Mouse (Mus musculus): ENCODE data around the gene Fbxl17. TPM values are rescaled to one million over a fixed set of nuclear protein-coding genes. Genes with fewer than 3 reads are reported as not detected.

The Fbxl17 gene
- total RNA-seq, 2 experiments from 2014 or later: 39.8 to 43.7 TPM

DNA sequence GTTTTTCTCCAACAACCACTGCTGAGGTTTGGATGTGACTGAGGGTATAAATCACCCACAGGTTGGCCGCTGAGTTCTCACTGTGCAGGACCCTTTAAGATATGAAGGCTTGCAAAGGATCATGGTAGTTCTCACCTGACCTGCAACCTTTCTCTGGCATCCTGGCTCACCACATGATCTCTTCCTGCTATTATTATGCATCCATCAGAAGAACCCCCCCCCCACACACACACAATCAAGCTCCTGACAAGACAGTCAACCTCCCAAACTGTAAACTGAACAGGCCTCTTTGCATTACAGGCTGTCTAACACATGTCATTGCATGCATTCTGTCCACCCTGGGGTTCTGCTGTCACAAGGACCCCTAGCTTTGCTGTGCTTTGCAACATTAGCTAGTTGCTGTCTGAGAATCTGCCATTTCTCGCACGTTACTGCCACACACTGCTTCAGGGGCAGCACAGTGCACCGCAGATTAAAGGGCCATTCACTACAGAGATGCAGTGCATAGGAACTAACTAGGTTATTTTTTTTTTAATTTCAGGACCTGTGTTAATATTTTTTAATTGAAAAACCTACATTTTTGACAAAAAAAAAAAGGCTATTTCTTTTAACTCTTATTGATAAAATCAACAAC, 148.8 kb downstream of the Fbxl17 start:
- DNase-seq: no peak
- intact Hi-C loops (cut with DNase I): no loop called here

DNA sequence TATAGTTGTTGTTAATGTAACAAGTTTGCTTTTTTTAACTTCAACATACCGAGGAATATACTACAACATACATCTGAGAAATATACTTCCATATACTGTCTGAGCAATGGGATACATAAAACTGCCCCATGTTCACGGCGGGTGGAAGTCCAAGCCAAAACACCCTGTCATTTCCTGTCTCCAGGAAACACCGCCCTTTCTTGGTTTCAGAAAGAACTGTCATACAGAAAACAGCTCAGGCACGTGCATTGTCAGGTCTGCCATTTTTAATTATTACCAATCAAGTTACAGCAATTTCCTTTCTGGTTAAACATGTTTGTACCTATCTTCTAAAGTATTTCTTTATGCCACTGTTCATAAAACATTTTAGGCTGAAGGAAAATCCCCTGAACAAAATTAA, 155.7 kb downstream of the Fbxl17 start:
- intact Hi-C loops (cut with DNase I): no loop called here
- no peak for DNase-seq

DNA sequence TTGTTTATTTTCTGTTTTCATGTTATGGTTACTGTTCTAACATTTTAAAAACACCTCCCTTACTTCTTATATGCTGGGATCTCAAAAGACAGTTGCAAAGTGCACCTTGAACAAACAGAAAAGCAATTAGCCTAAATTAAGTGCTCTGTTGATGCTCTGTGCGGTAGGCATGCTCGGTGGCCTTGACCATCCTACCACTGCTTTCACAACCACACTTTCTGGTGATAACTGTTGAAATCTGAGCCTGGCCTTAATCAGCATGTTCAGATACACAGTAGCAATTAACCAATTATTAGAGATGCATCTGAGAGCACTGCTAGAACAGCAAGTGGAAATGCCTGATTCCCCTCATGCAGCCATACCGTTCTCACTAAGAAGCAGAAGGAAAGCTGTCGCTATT, 156.7 kb downstream of the Fbxl17 start:
- intact Hi-C loops (cut with DNase I): no loop called here
- no peak for DNase-seq

DNA sequence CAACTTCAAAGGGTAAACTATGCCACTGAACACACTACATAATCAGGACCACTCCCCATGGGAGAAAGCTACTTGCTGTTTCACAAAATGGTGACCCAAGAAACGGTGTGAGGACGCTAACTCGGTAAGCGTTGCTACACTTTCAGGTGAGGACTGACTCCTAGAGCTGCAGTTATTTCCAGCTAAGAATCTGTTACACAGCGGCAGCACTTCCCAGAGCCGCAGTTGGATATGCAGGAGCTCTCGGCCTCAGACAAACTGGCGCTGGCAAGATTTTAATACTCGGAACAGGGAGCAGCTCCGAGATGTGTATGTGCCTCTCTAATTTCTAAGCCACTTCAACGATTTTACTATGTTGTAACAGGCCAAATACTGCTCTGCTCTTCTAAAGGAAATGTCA, 157.4 kb downstream of the Fbxl17 start:
- intact Hi-C loops (cut with DNase I): no loop called here
- DNase-seq: no peak

DNA sequence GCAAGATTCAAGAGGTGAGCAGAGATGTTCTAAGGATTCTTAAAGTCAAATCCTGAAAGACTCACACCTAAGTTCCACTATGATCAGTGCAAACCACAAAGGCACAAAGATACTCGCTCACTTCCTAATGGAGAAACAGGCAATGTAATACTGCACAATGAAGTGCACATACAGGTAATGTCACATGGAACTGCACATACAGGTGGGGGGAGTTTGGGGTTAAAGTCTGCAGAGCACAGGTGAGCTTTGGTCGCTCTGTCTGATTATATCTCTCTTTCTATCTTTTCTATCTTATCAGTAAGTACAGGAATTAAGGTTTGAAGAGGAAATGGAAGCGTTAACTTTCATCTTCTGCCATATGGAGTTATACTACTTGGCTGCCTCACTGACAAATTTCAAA, 158.6 kb downstream of the Fbxl17 start:
- DNase-seq: no peak
- intact Hi-C loops (cut with DNase I): no loop called here

DNA sequence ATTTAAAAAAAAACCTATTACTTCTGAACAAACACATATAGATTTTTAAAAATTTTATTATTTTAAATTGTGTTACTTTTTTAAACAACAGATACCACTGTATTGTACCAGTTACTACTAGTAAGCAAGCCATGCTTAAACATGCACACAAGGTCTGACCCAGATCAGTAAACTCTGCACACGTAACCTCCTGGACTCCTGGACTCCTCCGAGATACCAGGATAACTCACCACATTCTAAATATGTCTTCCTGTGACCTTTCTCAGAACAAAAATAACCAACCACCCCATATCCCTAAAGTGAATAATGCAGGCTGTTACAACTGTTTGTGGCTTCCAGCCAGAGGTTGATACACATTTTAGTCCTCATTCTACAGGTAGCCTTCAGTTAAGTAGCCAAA, 170.9 kb downstream of the Fbxl17 start:
- intact Hi-C loops (cut with DNase I): loop anchor here (5.0 kb wide), 1 partner anchor 38 kb away; no protein-coding TSS in a partner anchor
- DNase-seq: no peak

DNA sequence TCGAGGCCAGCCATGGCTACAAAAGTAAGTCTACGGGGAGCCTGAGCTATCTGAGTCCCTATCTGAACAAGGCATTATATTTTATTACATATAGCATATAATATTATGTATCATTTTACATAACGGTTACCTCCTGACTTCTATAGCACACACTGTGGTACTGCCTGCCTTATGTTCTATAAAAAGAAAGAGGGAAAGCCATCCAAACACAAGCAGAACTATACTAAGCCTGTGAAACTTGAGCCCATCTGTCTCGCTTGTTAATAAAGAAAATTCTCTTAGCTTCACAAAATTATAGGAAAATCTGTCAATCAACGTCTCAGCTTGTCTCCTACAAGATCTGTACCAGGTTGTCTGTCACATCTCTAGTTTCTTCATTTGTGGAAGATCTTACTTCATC, 173.6 kb downstream of the Fbxl17 start:
- intact Hi-C loops (cut with DNase I): loop anchor here (5.0 kb wide), 1 partner anchor 41 kb away; no protein-coding TSS in a partner anchor
- no peak for DNase-seq

DNA sequence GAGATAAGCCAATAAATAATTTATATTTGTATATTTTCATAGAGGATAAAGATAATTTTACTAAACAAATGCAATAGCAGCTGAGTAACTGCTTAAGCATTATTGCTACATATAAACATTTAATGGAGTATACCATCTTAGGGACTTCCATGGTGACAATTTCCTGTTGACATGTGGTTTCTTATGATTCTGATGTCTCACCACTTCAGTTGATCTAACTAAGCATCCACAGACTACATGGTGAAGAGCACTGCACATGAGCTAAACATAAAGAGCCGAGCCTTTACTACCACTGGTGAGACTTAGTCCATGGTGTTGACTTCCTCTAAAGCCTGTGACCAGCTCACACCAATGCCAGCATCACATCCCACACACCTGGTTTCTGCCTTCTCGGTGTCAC, 175.1 kb downstream of the Fbxl17 start:
- DNase-seq: no peak
- intact Hi-C loops (cut with DNase I): loop anchor here (5.0 kb wide), 3 partner anchors 43 to 143 kb away; no protein-coding TSS in a partner anchor

DNA sequence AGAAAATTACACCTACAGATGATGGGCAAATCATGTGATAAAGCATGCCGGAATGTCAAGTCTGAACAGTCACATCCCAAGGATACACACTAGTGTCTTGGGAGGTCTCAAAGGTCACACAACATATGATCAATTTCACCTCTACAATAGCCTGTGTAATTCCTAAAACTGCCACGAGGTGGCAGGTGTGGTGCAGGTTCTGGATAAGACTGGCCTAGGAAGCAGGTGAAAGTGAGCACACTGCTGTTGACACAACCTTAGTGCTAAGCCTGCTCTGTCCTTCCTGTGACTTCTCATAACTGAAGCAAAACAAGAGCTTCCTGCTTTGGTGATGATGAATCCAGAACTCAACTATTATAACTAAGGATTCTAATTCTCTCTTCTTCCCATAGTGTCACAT, 175.8 kb downstream of the Fbxl17 start:
- intact Hi-C loops (cut with DNase I): loop anchor here (5.0 kb wide), 2 partner anchors 88 to 143 kb away; no protein-coding TSS in a partner anchor
- peak in 1 of 2 experiments; percentile 44 for DNase-seq

DNA sequence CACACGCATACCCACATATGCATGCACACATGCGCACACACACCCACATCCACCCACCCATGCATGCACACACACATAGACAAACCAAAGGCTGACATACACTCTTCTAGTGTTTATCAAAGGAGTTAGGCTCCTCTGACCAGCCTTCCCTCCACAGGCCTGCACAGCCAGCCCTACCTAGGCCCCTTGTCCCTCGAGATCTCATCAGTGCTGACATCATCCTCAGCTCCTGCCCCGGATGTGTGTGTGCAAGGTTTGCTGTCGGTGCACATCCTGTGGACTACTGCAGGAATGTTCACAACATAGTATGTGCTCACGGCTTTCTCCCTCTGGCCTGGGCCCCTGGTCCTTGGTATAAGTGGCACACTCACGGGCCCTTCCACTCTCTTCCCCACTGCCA, 177.0 kb downstream of the Fbxl17 start:
- intact Hi-C loops (cut with DNase I): loop anchor here (5.0 kb wide), 2 partner anchors 89 to 144 kb away; no protein-coding TSS in a partner anchor
- DNase-seq: no peak

DNA sequence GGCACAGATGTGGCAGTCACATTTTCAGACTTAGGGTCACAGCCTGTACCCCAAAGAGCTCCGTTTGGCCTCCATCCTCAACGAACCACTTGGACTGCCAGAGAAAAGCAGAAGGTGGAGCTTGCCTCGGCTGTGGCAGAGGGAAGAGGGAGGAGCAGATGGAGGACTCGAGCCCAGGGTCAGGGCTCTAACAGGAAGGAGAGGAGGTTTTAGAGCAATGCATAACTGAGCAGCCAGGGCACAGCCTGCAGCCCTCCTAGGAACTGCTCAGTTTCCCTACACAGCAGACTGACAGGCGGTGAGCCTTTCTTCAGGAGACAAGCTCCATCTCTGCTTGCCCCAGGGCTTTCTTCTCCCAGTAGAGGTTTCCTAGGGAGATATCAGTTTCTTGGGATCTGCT, 178.5 kb downstream of the Fbxl17 start:
- intact Hi-C loops (cut with DNase I): loop anchor here (5.0 kb wide), 2 partner anchors 91 to 146 kb away; no protein-coding TSS in a partner anchor
- no peak for DNase-seq

DNA sequence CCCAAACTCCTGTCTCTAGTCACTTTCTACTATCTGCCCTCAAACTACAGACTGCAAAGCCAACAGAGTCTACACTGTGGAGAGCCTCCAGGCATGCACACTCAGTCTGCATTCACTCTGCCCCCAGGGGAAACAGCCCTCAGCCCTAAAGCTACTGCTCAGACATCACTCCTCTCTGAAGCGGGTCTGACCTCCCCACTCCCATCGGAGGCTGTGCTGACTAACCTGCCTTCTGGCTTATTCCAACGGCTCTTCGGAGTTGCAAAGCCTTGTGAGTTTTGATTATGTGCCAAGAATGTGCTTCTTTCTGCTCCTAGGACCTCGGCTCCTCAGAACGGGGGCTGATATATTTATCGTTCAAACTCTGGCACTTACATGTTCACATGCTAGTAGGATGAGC, 182.3 kb downstream of the Fbxl17 start:
- intact Hi-C loops (cut with DNase I): no loop called here
- no peak for DNase-seq

DNA sequence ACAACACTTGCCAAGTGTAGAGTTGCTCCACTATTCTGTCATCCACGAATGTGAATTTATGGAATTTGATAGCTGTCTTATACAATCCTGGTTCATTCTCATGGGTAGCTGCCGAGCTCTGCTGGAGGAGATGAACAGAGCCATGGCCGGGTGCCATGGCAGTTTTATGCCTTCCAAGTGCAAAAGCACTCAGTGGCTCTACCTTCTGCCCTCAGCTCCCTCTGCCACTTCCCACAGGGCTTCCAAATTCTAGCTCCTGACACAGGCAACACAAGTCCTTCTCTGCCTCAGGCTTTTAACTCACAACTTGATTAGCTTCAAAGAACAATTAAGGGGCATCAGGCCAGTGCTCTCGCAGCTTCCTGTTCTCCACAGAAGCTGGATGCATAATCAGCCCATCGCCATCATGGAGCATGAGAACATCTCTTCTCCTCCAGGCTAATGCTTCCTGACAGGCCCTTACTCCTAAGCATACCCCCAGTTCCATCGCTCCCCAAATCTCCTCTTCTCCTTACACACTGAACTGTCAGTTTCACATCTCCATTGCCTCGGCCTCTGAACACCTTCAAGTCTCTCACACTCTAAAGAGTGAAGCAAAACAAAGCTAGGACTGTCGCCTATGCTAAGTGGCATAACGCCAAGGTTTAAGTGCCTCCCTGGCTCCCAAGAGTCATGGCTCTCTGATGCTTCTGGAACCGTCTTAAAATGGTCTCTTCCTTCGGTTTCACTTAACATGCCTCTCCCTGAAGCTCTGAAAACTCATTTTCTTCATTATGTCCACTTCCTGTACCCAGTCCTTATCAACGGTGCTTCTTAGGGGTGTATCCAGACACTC, 184.0 kb downstream of the Fbxl17 start:
- intact Hi-C loops (cut with DNase I): no loop called here
- no peak for DNase-seq

DNA sequence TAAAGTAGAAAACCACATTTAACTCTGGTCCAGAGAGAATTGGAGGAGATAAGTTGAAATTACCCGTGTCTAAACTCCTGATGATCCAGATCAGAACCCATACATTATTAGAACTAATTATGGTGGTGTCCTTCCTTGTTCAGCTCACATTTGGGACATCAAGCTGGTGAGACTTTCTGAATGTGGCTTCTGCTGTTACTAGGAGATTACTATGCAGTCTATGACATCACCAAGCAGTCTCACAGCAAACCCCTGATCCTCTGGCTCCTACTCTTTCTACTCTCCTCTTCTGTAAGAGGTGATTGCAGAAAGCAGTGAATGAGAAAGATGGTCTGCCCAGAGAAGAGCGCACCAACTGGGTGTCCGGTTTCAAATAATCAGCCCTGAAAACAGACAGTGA, 187.0 kb downstream of the Fbxl17 start:
- DNase-seq: no peak

DNA sequence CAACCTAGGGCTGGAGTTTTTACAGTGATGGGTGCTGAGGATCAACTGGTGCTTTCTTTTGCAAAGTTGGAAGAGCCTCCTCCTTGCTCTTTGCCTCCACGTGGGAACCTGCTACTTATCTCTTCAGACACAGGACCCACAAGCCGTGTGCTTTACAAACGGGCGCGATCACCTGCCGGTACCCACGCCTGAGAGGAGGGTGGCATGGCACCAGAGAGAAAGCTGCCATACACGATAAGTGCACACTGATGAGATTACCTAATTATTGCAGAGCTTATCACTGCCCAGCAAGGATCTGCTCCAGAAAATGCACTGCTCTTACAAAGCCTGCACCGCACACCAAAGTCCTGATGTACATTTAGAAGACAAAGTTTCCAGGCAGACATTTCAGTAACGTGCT, 187.5 kb downstream of the Fbxl17 start:
- no peak for DNase-seq
- intact Hi-C loops (cut with DNase I): no loop called here

More for the DNA sequence above, 187.0 kb downstream of the Fbxl17 start:
- intact Hi-C loops (cut with DNase I): no loop called here

DNA sequence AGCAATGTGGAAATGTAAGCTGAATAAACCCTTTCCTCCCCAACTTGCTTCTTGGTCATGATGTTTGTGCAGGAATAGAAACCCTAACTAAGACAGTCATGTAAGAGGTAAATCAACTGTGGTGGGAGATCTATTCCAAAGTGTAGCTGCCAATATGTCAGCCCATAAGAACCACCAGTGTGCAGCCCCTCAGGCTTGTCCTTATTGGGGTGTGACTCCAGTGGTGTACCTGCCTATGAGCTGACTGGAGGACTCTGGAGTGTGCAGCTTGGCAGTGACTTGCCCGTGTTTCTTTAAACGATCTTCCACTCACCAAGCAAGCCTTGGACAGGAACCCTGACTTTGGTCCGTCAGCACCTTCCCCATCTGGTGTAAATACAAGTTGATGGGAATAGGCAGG, 188.2 kb downstream of the Fbxl17 start:
- DNase-seq: no peak
- intact Hi-C loops (cut with DNase I): no loop called here

DNA sequence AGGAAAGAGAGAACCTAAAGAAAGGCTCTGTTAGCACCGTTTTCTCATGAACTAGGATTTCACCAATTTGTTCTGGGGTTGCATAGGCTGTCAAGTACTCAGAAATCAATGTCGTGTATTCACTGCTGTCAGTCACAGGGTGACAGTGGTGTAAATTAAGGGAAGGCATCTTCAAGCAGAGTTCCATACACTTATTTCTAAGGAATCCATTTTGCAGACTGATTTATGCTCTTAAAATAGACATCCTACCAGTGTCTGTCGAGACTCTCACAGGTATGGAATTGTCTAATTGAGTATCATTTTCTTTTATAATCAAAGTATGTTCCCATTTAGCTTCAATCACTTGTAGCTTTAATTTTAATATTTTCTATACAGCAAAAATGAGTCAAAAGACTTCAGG, 189.8 kb downstream of the Fbxl17 start:
- DNase-seq: no peak
- intact Hi-C loops (cut with DNase I): no loop called here

DNA sequence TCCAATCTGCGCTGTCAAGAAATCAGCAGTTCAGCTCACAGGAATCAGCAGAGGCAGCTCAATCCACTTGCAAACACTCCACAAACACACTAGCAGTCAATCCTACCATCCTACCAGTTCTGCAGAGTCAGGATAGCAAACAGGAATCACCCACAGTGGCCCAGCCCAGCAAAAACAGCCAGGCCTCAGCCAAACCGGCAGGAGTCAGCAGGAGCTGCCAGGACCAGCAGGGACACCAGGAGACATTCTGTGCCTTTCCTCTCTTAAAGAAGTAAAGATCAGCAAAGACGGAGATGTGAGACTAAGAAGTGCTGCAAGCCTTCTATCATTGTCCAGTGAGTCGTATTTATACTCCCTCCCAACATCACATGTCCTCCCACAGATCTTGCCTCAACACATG, 196.0 kb downstream of the Fbxl17 start:
- no peak for DNase-seq
- intact Hi-C loops (cut with DNase I): no loop called here

DNA sequence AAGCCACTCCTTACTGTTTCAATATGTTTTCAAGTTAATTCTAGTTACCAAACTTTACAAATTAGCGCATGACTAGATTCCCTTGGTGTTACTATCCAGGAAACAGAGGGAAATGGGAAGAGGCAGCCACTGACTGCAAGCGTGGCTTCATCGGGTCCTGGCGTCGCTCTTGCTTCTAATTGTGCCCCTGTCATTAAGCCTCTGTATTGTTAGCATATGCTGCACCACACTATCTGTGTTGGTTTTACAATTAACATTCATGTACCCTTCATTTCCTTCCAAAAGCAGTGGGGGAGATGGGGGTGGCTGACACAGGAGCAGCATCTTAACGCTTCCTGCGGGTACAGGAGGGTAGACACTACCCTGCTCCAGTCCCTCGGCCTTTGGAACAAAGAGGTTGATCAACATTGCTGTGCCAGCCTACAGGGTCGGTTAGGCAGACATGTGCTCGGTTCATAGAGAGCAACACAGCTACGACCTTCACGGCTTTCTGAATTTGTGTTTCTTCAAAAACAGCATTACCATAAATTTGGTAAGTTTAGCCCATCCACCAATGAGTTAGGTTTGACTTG, 197.9 kb downstream of the Fbxl17 start:
- intact Hi-C loops (cut with DNase I): no loop called here
- DNase-seq: no peak

DNA sequence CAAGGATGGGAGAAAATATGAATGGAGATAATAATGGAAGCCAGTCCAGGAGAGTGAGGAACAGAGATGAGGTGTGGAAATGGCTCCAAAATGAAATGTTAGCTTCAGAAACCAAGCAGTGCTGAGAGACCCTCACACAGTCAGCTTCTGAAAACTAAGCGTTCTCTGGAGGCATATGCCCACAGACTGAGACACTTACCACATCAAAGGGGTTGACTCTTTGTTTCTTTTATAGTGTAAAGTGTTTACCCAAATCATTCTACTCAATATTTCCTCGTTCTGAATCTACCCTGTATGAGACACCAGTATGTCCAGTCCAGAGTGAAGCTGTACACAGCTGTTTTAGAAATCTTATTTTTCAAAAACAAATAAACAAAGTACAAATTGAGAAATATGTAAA, 204.3 kb downstream of the Fbxl17 start:
- no peak for DNase-seq
- intact Hi-C loops (cut with DNase I): no loop called here

DNA sequence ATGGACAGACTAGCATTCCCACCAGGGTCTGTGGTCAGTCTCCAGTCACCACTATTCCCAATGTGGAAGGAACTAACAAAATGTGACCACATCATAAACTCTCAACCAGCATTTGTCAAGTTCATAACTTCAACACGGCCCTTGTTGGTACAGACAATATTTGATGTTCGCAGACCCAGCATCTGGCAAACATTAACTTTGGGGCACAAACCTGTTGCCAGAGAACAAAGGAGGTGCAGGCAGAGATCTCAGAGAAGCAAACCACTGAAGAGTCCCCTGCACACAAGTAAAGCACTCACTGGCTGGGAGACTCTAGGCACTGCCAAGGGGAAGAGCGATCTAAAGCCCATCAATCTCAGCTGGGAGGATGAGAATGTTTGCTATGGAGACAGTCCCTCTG, 204.9 kb downstream of the Fbxl17 start:
- intact Hi-C loops (cut with DNase I): no loop called here

DNA sequence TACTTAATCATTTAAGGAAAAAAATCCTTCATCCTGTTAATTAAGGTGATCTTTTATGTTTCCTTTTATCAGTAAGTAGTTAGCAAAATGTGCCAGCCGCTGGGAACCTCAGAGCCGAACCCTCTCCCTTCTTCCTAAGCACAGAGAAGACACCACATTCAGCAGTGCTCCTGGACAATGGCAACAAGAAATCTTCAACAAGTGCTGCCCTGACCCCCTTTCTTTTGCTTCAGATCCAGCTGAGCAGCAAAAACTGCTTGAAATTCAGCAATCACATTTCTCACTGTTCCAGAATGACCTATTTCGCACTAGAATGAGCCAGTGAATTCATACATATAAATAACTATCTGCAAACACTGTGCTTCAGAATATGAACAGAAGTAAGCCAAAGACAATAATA, 205.8 kb downstream of the Fbxl17 start:
- intact Hi-C loops (cut with DNase I): no loop called here
- DNase-seq: no peak

More for the DNA sequence above, 204.9 kb downstream of the Fbxl17 start:
- no peak for DNase-seq

All from gastrocnemius, postnatal 36 days (tissue).